Mouse (Mus musculus): ENCODE measurements around the gene Fam117a.

Fam117a gene

DNA sequence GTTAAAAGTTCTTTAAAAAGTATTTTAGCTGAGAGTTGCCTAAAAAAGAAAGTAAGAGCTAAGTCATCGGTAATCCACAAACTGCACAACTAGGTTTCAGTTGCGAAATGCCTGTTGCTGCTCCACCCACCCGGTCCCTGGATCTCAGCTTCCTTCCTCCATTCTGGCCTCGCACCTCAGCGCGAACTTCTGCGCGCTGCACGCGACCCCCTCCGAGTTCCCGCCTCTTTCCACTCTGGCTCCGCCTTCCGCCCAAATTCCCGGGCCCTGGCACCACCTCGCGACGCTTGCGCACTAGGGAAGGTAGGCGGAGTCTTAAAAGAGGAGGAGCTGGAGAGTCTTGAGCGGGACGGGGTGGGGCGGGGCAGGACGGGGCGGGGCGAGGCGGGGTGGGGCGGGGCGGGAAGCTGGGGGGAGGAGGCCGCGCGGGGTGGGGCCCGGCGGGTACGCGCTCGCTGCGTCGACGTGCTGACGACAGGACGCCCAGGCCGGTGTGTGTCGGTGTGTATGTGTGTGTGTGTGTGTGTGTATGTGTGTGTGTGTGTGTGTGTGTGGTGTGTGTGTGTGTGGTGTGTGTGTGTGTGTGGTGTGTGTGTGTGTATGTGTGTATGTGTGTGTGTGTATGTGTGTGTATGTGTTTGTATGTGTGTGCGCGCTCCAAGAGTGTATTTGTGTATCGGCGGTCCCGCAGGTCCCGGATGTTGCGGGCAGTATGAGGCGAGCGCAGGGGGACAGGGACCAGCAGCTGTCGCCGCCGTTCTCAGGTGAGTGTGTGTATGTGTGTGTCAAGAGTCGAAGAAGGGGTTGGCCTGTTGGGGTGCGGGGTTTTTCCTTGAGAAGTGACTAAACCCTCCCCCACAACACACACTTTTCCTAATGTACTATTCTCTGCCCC lies 77.1 kb downstream of the Fam117a start, which contains the start of gene Spop:
Spop (plus strand) TSS at position 440 of the 895 bp plus-strand sequence.
- DNase-seq (ENCODE audit: inconsistent age in 2 of 2, low spot score in 1 of 2) = peak; percentile 95 to 97

GRCm38 (mm10) chr11:95414536-95415161 lies 77.8 kb downstream of the Fam117a start:
- peak; percentile 96 to 98 for DNase-seq (ENCODE audit: inconsistent age in 2 of 2, low spot score in 1 of 2)

- peak in 1 of 2 experiments; percentile 62 for DNase-seq (ENCODE audit: inconsistent age in 2 of 2, low spot score in 1 of 2)
These were observed 79.1 kb downstream of the Fam117a start for GRCm38 (mm10) chr11:95415931-95416330.

GRCm38 (mm10) chr11:95417341-95417740 lies 80.5 kb downstream of the Fam117a start:
- DNase-seq (ENCODE audit: inconsistent age in 2 of 2, low spot score in 1 of 2) = peak in 1 of 2 experiments; percentile 62

DNA sequence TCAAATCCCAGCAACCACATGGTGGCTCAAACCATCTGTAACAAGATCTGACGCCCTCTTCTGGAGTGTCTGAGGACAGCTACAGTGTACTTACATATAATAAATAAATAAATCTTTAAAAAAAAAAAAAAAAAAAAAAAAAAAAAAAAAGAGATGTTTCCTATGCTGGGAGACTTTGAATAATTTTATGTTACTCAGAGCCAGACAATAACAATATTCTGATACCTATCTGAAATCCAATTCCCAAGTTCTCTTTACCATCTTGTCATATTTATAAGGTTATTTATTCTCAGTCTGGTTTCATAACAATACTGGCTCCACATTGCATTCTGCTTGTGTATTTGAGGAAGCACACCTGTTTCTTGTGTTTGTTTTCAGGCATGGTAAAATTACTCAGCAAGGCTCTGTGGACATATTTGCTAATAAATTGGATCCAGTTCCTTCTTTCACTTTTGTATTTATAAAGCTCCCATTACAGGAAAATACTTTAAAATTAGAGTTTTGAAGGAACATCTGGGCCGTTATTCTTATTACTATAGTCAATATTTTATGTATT lies 84.1 kb downstream of the Fam117a start:
- DNase-seq (ENCODE audit: inconsistent age in 2 of 2, low spot score in 1 of 2) = no peak

GRCm38 (mm10) chr11:95423505-95423904 lies 86.7 kb downstream of the Fam117a start:
- DNase-seq (ENCODE audit: inconsistent age in 2 of 2, low spot score in 1 of 2) = peak in 1 of 2 experiments; percentile 29

- peak in 1 of 2 experiments; percentile 51 for DNase-seq (ENCODE audit: inconsistent age in 2 of 2, low spot score in 1 of 2)
These were observed 94.5 kb downstream of the Fam117a start for GRCm38 (mm10) chr11:95431344-95431743.

Measured in adrenal gland, adult (tissue).